8 mouse cellular contexts compared by ENCODE assay signal in the genomic region with DNA sequence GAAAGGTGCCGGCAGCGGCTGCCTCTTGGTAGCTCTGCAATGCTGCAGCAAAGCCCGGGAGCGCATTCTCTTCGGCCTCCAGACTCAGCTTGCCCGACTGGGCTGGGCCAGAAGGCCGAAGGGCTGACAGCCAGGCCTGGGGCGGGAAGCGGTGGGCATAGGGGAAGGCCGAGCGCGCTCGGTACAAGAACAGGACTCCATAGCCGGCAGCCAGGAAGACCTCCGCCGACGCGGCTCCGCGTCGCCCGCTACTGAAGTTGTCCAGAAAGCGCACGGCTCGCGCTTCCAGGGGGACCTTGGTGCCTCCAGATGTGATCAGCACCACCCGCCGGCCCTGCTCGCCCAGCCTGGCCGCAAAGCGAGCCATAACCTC. TPM values are rescaled to one million over a fixed set of nuclear protein-coding genes. Genes with fewer than 3 reads are reported as not detected.
DNase-seq lines count a peak whose midpoint lies in the region; ATAC-seq and TF ChIP-seq lines count a peak whose summit lies in the region.

No protein-coding gene starts in this region.

- no peaks in the 10 kb centered on the region for H3K9me3 ChIP-seq in forebrain, embryonic 12.5 days
- no peaks in the 10 kb centered on the region for H3K9me3 ChIP-seq in limb, embryonic 10.5 days (replicated peaks)
- no peaks in the 10 kb centered on the region for H3K9me3 ChIP-seq in midbrain, postnatal 0 days (ENCODE audit: low read length)

- no peaks in the 10 kb centered on the region for H3K36me3 ChIP-seq in forebrain, embryonic 12.5 days (replicated peaks)
- peaks cover 26% of the 10 kb centered on the region for H3K36me3 ChIP-seq in limb, embryonic 10.5 days
- no peaks in the 10 kb centered on the region for H3K36me3 ChIP-seq in midbrain, postnatal 0 days (ENCODE audit: insufficient read depth, low read length)

- H3K27ac ChIP-seq in forebrain, embryonic 12.5 days: peak overlapping the region; percentile 84
- H3K27ac ChIP-seq in limb, embryonic 10.5 days: peak overlapping the region; percentile 92
- peak overlapping the region; percentile 84 for H3K27ac ChIP-seq in midbrain, postnatal 0 days (ENCODE audit: low read depth, low read length)

- WGBS in forebrain, embryonic 12.5 days: under 1% methylated on average over 31 of the region's 31 CpGs
- WGBS in limb, embryonic 10.5 days: under 1% methylated on average over 31 of the region's 31 CpGs
- WGBS in midbrain, postnatal 0 days: under 1% methylated on average over 30 of the region's 31 CpGs

- no peak for TF ChIP-seq CTCF in midbrain, postnatal 0 days (IDR thresholded peaks at IDR 0.05)

- H3K4me3 ChIP-seq in forebrain, embryonic 12.5 days (replicated peaks): peak overlapping the region; percentile 60
- H3K4me3 ChIP-seq in limb, embryonic 10.5 days: peak overlapping the region; percentile 76
- H3K4me3 ChIP-seq in midbrain, postnatal 0 days (ENCODE audit: low read depth, low read length): peak overlapping the region; percentile 49

- peak overlapping the region; percentile 80 for H3K4me2 ChIP-seq in forebrain, embryonic 12.5 days
- H3K4me2 ChIP-seq in midbrain, postnatal 0 days (ENCODE audit: low read depth, low read length, poor library complexity, severe bottlenecking): peak overlapping the region; percentile 86

- ATAC-seq in activated CD4-positive, CD25-positive, alpha-beta regulatory T cell, adult 4 months: peak; percentile 44
- no peak; the same call in 1 of the 2 replicates for ATAC-seq in forebrain, embryonic 12.5 days (ENCODE audit: low FRiP score)
- ATAC-seq in midbrain, postnatal 0 days (ENCODE audit: low FRiP score): no peak; the same call in 1 of the 2 replicates

- H3K27me3 ChIP-seq in forebrain, embryonic 12.5 days: 0 out of 2 replicates have a peak, but pooled peaks cover 4% of the 10 kb centered on the region
- H3K27me3 ChIP-seq in limb, embryonic 10.5 days (ENCODE audit: low read depth, poor library complexity, severe bottlenecking): no peaks in the 10 kb centered on the region
- no peaks in the 10 kb centered on the region for H3K27me3 ChIP-seq in midbrain, postnatal 0 days (ENCODE audit: insufficient read depth, low read length)

- peak; percentile 21 for DNase-seq in layer of hippocampus, adult 11-12 months (ENCODE audit: low spot score)
- DNase-seq in layer of hippocampus, adult 9-10 months (ENCODE audit: low spot score): no peak
- no peak for DNase-seq in limb, embryonic 10.5 days (ENCODE audit: low spot score)
- DNase-seq in midbrain, postnatal 0 days (ENCODE audit: low spot score): peak; percentile 50
- DNase-seq in layer of hippocampus, postnatal 36 days: no peak
- DNase-seq in urinary bladder, postnatal 25 days (ENCODE audit: low spot score): no peak

- H3K9ac ChIP-seq in forebrain, embryonic 12.5 days: peak overlapping the region; percentile 77
- peak overlapping the region; percentile 60 for H3K9ac ChIP-seq in midbrain, postnatal 0 days (replicated peaks; ENCODE audit: low read length, poor library complexity, severe bottlenecking)

- H3K4me1 ChIP-seq in forebrain, embryonic 12.5 days: peaks cover 19% of the 10 kb centered on the region
- peaks cover 22% of the 10 kb centered on the region for H3K4me1 ChIP-seq in limb, embryonic 10.5 days
- H3K4me1 ChIP-seq in midbrain, postnatal 0 days (ENCODE audit: insufficient read depth, low read length): peaks cover 5% of the 10 kb centered on the region; the same call in 1 of the 2 replicates

RNA-seq across cellular contexts. Expression of a gene that starts 0.3 kb away (rescaled TPM):
- 10 to 100 TPM; 57.1 to 59.9 TPM for polyA plus RNA-seq in activated CD4-positive, CD25-positive, alpha-beta regulatory T cell, adult 4 months (2017; shearing (Covaris generic))
- 19.5 and 21.0 TPM in 2 replicates for polyA plus RNA-seq in forebrain, embryonic 12.5 days (2016; fragmentation: Nextera tagmentation; extraction: Ambion mirVana)
- 37.1 and 41.4 TPM in 2 replicates for polyA plus RNA-seq in limb, embryonic 10.5 days (2016; fragmentation: Nextera tagmentation; extraction: Ambion mirVana)
- 14.7 and 19.2 TPM in 2 replicates for total RNA-seq in midbrain, postnatal 0 days (2014; rRNA removed)
- 23.4 and 26.4 TPM in 2 replicates for polyA plus RNA-seq in midbrain, postnatal 0 days (2015; fragmentation: Nextera tagmentation; extraction: Ambion mirVana)
- total RNA-seq in layer of hippocampus, postnatal 36 days (2021): 1 to 10 TPM; 6.2 to 6.4 TPM

RNA-seq across cellular contexts. Expression of a gene that starts 0.7 kb away (rescaled TPM):
- polyA plus RNA-seq in activated CD4-positive, CD25-positive, alpha-beta regulatory T cell, adult 4 months (2017; shearing (Covaris generic)): not detected
- polyA plus RNA-seq in forebrain, embryonic 12.5 days (2016; fragmentation: Nextera tagmentation; extraction: Ambion mirVana): 0.31 TPM in 1 of 2 replicates, not detected in the other
- 0.20 TPM in 1 of 2 replicates, not detected in the other for polyA plus RNA-seq in limb, embryonic 10.5 days (2016; fragmentation: Nextera tagmentation; extraction: Ambion mirVana)
- total RNA-seq in midbrain, postnatal 0 days (2014; rRNA removed): 0.16 TPM in 1 of 2 replicates, not detected in the other
- 0.44 and 0.64 TPM in 2 replicates for polyA plus RNA-seq in midbrain, postnatal 0 days (2015; fragmentation: Nextera tagmentation; extraction: Ambion mirVana)
- total RNA-seq in layer of hippocampus, postnatal 36 days (2021): under 1 TPM; 0.46 to 0.47 TPM

RNA-seq across cellular contexts. Expression of a gene that starts 6.6 kb away (rescaled TPM):
- 1 to 10 TPM; 4.9 to 8.4 TPM for polyA plus RNA-seq in activated CD4-positive, CD25-positive, alpha-beta regulatory T cell, adult 4 months (2017; shearing (Covaris generic))
- polyA plus RNA-seq in forebrain, embryonic 12.5 days (2016; fragmentation: Nextera tagmentation; extraction: Ambion mirVana): 11.8 and 13.4 TPM in 2 replicates
- 4.7 and 7.0 TPM in 2 replicates for polyA plus RNA-seq in limb, embryonic 10.5 days (2016; fragmentation: Nextera tagmentation; extraction: Ambion mirVana)
- total RNA-seq in midbrain, postnatal 0 days (2014; rRNA removed): 9.6 and 11.9 TPM in 2 replicates
- polyA plus RNA-seq in midbrain, postnatal 0 days (2015; fragmentation: Nextera tagmentation; extraction: Ambion mirVana): 24.1 and 24.2 TPM in 2 replicates
- total RNA-seq in layer of hippocampus, postnatal 36 days (2021): 10 to 100 TPM; 19.9 to 28.7 TPM

Comparison
In these comparisons a context has a peak if more than half of its experiments do, and no peak if none do; other contexts are left out.
1. DNase-seq: peak in layer of hippocampus, adult 11-12 months (single experiment) and midbrain, postnatal 0 days (single experiment); none in layer of hippocampus, adult 9-10 months (single experiment), limb, embryonic 10.5 days (single experiment), layer of hippocampus, postnatal 36 days (0 of 2) and urinary bladder, postnatal 25 days (single experiment).
2. Peak in every context shown above with its lines, with median percentiles within 50 percentile points of each other: H3K27ac ChIP-seq and H3K4me3 ChIP-seq.